Mouse (Mus musculus) ES-Bruce4 (cell line): ENCODE data around the gene Eif3l.

Experiments
- EP300 ChIP-seq: IDR thresholded peaks from 2 replicates; pipeline ENCODE4 v1.6.1; 2011; ENCODE audit warnings: low read depth, low read length; ENCODE audit not compliant: insufficient read depth
- POLR2A ChIP-seq: IDR thresholded peaks from one replicate; pipeline ENCODE4 v1.8.1; 2011; ENCODE audit warnings: low read length; ENCODE audit not compliant: insufficient read depth

GRCm38 (mm10) chr15:79111774-79112173, 36.8 kb downstream of the Eif3l start:
- no peak for TF ChIP-seq POLR2A
- no peak for TF ChIP-seq EP300
